Mouse (Mus musculus): ENCODE results near the gene Nhsl2.
"Not testable (repeated sequence)": the region's sequence is repeated elsewhere in the genome, so short reads cannot be mapped to it uniquely, and the experiment has no call there.

Gene Nhsl2

GRCm38 (mm10) chrX:102094381-102094904 is 245.3 kb downstream of the Nhsl2 start:
- no peak for DNase-seq

- DNase-seq = peak; percentile 12 to 33
Observed at GRCm38 (mm10) chrX:102101886-102102285, 252.7 kb downstream of the Nhsl2 start.

GRCm38 (mm10) chrX:102103830-102104229 is 254.6 kb downstream of the Nhsl2 start:
- DNase-seq = not testable (repeated sequence)

- DNase-seq = not testable (repeated sequence)
Observed at GRCm38 (mm10) chrX:102109349-102109748, 260.2 kb downstream of the Nhsl2 start.

- no peak for DNase-seq
Observed at GRCm38 (mm10) chrX:102115676-102116075, 266.5 kb downstream of the Nhsl2 start.

- peak; percentile 95 to 96 for DNase-seq
Observed at GRCm38 (mm10) chrX:102119042-102119864, 270.1 kb downstream of the Nhsl2 start, which contains the start of gene Pin4. Pin4 (plus strand) TSS chrX:102119447.

- no peak for DNase-seq
Observed at GRCm38 (mm10) chrX:102121321-102121720, 272.1 kb downstream of the Nhsl2 start.

GRCm38 (mm10) chrX:102141157-102141556 is 292.0 kb downstream of the Nhsl2 start:
- no peak for DNase-seq

All from lung, adult 18-20 months (tissue).